Mouse (Mus musculus): ENCODE measurements around the gene Ubr2.
A peak's percentile ranks its signal among the peaks of the same experiment; 100 is the strongest.

Gene Ubr2

DNA sequence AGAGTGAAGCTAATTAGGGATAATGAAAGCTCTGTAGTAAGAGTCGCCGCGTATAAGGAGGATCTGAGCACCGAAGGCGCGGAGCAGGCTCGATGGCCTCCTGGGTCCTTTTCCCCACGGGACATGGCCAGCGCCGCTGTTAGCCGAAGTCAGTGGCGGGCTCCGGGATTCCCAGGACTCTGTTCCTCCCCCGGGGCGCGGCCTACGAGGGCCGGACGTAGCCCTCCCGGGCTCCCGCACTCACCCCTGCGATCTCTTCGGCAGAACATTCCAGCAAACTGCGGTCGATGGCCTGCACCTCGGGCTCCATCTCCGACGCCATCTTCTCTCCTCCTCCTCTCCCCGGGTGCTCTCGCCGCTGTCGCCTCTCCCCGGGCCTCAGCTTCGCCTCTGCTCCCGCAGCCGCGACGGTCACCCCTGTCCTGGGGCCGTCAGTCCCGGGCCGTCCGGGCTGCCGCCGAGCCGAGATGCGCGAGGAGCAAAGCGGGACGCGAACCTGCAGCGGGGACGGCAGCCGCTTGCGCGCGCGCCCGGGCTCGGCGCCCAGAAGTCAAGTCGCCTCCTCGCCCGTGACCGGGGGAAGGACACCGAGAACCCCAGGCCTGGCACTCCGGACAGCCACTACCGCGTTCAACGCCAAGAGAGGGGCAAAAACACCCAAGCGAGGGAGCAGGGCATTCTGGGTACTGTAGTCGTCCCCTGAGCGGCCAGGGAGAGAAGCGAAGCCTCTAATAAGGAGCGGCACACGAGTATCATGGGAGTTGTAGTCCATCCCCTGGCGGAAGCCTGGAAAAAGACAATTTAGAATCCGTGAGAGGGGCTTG is at the start of gene Ubr2:
Gene Ubr2, minus strand, starts transcription at position 659 of the 824 bp plus-strand sequence.
- peak; percentile 87 to 93 for DNase-seq (ENCODE audit: low spot score in 2 of 2)

DNA sequence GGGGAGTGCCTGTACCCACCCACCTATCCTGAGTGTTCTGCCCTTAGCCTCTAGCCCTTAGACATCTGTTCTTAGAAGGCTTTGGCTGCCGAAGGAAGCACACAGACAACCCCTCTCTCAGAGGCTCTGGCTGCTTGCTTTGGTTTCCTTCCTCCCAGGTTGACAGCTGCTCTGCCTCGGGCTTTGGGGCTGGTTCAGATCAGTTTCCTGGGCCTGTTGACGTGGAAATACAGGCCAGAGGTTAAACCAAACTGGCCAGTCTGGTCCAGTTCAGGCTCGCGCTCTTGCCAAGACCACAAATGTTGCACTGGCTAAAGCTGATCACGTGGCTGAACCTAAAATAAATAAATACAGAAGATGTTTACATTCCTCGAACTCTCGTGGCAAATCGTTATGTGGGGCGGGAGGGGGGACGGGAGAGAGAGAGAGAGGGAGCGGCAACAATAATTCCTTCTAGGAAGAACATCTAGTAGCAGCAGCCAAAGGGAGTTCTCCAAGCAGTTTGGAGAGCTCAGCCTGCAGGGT is 49.5 kb upstream of the Ubr2 start:
- no peak for DNase-seq (ENCODE audit: low spot score in 2 of 2)

DNA sequence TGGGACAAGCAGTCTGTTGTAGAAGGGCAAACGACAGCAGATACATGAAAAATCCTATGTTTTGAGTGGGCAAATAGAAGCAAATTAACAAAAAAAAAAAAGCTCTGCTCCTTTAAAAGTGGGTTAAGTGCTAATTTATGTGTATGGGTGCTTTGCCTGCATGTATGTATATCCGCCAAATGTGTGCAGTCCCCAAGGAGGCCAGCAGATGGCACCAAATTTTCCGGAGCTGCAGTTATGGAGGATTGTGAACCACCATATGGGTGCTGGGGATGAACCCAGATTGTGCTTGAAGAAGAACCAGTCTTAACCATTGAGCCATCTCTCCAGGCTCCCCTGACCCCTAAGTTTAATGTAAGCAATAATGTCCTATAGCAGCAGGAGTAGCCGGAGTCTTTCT is 47.6 kb upstream of the Ubr2 start:
- no peak for DNase-seq (ENCODE audit: low spot score in 2 of 2)

DNA sequence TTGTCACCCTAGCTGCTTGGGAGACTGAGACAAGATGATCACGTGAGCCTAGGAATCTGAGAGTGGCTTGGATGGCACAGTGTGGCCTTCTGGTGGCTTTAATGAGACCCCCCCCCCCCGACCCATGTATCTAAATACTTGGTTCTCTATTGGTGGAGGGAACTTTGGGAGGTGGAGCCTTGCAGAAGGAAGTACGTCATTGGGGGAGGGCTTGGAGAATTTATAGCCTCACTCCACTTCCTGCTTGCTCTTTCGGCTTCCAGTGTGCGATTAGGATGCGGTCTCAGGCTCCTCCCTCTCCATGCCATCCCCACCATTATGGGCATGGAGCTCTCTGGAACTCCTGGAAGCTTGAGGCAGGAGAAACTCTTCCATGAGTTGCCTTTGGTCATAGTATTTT is 46.1 kb upstream of the Ubr2 start:
- no peak for DNase-seq (ENCODE audit: low spot score in 2 of 2)

DNA sequence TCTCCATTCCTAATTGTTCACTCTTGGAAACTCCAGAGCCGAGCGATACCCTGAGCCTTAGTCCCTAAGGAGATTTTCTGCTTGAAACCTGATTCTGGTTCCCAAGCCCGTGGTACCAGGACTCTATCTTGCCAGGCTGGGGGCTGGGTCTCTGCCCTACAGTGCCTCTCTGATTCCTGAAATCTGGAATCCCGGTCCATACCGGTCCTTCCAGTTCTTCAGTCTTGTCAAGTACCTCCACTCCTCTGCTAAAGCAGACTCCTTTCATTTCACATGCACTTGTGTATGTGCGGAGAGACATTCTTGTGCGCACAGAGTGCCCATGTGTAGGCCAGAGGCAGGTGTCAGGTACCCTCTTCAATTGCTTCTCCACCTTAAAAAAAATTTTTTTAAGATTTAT is 44.8 kb upstream of the Ubr2 start:
- no peak for DNase-seq (ENCODE audit: low spot score in 2 of 2)

DNA sequence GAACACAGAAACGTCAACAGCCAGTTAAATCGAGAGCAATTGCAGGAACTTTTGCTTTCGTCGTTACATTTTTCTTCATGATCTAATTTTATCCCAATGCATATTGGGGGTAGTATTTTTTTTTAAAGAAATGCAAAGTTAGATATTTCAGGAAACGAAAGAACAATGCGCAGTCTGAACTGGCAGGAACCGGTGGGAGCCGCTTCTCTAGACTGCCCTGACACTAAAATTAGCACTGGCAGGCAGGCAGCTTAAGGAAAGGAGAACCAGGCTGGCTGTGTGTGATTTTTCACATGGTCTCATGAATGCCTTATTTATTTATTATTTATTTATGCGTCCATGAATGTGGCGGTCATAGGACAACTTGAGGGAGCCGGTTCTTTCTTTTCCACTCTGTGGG is 44.3 kb upstream of the Ubr2 start:
- DNase-seq (ENCODE audit: low spot score in 2 of 2) = no peak

DNA sequence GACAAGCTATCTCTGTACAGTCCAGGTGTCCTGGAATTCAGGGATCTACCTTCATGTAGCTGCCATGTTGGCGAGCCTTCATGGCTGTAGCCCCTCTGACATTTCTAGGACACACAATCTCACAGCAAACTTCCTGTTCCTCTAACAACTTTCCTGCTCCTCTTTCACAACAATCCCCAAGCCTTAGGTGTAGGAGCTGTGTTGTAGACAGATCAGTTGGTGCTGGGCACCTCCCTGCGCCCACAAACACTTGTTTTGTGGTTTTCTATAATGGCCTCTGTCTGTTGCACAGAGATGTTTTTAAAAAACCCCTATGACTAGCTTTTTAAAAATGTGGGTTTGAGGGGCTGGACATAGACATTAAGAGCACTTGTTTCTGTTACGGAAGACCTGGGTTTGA is 40.3 kb upstream of the Ubr2 start:
- DNase-seq (ENCODE audit: low spot score in 2 of 2) = no peak

DNA sequence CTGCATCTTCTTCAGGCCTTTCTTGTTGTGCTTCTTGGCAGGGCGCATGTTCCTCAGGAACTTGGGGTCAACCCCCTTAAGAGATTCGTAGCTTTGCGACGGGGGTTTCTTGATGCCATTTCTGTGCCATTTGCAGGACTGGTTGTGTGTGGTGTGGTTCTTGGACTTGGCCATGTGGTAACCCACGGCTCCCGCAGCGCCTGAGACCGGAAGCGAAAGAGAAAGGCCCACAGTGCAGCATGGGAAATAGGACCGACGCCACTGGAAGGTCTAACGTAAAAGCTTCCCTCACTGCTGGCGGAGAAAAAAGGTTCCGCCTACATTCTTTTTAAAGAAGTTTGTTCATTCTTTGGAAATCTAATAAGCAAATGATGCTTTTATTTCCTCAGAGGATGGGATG is 32.5 kb upstream of the Ubr2 start:
- DNase-seq (ENCODE audit: low spot score in 2 of 2) = no peak

DNA sequence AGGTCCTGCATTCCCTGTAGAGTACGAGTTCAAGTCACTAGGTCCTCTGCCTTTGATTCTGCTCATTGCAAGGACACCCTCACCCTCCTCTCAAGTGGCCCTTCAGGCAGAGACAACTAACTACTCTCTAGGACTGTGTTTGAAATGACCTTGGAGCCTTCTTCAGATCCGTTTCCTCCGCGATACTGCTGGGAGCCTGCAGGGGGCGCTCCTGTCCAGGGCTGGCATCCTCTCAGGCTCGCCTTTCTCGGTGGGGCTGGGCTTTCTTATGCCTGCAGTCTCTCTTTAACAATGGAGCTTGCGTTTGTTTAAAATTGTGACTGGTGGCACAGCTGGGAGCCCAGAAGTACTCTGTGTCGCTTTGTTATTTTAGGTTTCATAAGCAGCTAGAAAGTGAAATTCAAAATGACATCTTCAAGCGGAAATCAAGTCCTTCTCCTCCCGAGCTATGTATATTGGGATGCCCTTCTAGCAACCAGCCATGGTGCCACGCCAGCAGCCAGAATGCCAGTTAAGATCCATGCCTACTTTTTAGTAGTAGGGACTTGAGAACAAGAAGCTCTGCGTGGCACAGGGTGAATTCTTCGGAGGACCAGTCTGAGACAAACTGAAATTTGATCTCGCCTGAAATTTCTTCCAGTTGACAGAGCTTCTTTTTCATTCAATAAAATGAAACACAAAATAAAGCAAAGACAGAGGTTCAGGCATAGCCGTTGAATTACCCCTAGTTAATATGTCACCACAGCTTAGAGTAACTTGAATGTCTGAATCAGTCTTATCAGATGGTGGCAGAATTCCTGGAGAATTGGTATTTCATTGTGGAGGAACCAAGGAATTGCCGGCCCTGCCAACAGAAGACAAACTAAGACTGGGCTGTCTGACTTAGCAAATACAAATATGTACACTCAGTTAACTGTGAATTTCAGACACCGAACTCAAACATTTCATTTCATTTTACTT is 28.8 kb upstream of the Ubr2 start:
- DNase-seq (ENCODE audit: low spot score in 2 of 2) = peak; percentile 67 to 90

DNA sequence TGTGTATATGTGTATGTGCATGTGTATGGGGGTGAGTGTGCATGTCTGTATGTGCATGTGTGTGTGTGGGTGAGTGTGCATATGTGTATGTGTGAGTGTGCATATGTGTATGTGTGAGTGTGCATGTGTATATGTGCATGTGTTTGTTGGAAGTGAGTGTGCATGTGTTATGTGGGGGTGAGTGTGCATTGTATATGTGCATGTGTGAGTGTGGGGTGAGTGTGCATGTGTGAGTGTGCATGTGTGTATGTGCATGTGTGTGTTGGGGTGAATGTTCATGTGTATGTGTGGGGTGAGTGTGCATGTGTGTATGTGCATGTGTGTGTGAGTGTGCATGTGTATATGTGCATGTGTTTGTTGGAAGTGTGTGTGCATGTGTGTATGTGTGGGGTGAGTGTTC is 24.2 kb upstream of the Ubr2 start:
- DNase-seq (ENCODE audit: low spot score in 2 of 2) = peak in 1 of 2 experiments; percentile 8

DNA sequence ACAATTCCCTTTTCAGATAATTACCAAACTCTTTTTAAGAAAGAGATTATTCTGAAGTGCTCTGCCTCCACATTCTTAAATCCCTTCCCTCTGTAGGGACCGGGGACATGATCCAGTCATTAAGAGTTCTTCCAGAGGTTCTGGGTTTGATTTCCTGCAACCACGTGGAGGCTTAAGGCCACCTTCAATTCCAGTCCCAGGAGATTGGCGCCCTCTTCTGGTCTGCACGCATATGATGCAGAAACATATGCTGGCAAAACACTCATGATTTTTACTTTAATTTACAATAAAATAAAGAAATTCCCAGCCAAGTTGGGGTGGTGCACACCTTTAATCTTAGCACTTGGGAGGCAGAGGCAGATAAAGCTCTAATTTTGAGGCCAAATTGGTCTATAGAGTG is 23.3 kb upstream of the Ubr2 start:
- DNase-seq (ENCODE audit: low spot score in 2 of 2) = peak; percentile 32 to 75

DNA sequence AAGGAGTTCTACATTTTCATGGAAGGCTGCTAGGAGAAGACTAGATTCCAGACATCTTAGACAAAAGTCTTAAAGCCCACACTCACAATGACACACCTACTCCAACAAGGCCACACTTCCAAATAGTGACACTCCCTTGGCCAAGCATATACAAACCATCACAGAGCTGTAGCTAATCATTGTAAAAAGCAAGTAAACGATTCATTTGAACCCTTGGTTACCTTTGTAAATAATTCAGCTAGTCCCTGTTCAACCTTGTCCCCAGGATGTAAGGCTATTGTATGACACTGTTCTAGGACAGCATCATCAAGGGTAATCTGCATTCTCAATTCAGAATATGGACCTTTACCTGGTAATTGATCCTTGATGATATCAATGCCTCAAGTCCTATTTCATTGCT is 14.4 kb upstream of the Ubr2 start:
- DNase-seq (ENCODE audit: low spot score in 2 of 2) = no peak

DNA sequence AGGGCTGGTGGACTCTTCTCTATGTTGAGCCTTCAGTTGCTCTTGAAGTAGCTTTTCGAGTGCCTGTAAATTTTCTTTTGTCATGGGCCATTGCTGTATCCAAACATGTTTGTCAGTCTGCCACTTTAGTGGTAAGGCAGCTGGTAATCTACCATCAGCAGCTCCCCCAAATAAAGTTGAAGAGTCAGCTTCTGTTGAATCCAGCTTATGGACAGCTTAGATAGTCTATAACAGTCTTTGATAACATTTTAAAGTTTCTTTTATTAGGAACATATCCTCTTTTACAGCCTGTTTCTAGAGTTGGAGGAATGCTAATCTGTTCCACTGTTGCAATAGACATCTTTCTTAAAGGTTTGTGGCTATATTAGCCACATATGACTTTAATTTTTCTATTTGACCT is 13.0 kb upstream of the Ubr2 start:
- no peak for DNase-seq (ENCODE audit: low spot score in 2 of 2)

DNA sequence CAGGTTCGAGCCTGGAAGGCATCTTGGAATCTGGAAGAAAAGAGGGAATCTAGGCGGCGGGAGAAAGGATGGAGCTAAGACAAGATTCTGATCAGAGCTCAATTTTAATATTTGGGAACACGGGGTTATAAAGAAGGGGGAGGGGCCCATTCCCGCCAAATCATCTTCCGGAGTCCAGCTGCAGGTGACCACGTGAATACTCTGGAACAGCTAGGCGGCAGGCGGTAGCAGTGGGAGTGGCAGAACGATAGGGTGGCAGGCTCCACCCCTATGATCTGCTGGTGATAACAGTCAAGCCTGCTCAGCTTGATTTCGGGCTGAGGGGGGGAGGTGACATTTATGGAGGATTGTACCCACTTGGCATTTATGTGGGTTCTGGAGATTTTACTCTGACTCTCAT is 2.5 kb upstream of the Ubr2 start:
- no peak for DNase-seq (ENCODE audit: low spot score in 2 of 2)

DNA sequence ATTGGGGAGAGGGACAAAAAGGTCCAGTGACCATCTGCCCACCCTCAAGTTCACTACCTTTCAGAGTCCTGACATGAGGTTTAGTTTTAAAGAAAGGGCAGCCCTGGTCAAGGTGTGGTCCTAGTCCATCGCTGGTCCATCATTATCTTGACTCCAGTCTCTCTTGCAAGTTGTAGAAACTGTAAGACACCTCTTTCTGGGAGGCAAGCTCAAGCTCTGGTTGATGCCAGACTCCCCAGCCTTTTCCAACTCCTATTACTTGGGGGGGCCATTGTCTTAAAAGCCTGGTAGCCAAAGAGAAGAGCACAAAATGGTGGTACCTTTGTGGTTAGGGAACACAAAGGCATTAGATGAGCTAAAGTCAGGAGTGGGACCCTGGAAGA is 1.3 kb upstream of the Ubr2 start:
- no peak for DNase-seq (ENCODE audit: low spot score in 2 of 2)

DNA sequence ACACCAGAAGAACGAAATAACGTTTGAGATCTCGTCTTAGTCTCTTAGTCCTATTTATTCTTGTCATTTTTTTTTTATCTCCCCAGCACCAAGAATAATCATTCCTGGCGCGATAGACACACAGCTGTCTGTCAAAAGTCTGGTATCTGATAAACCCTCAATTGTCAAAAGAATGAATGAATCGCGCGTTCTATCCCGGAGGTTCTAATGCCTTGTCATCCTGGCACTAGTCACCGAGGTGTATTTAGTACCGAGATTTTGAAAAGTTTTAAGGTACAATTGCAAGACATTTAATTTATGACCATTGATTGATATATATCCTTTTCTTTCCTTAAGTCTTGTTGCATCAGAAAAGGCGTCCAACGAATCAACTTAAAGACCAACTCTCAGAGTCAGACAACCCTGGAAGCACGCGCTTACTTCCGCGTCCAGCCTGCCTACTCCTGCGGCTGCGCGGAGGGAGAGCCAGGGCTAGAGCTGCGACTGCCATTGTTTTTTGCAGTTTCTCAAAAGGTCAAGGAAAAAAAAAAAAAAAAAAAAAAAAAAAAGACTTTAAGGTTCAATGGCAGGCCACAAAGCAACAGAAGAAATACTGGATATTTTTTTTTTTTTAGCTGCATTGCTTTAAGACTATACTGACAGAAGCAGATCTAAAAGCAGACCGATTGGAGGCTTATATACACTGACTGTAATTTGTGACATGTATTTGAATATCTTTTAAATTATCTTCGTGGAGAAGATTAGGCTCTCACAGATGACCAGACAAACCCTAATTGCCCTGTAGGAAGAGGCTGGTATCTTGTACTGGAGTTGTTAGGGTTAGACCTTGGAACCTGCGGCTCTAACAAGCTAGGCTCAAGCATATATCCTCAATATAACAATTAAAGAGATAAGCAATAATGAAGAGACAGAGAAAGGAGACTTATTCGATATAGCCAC is 635 bp upstream of the Ubr2 start:
- DNase-seq (ENCODE audit: low spot score in 2 of 2) = peak; percentile 64 to 77

DNA sequence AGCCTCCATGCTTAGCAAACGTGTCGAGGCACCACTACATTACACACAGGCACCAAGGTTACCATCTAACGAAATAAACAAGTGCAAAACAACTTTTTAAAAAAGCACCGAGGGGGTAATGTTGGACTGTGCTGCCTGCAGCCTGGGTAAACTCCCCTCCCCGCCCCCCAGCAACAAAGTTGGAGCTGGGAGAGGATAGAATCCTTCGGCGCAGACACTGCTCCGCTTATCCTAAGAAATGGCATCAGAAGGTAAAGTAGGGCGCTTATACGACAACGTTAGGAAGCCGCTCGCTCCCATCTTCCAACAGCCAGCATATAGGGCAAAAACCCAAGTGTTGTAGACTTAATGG is 834 bp downstream of the Ubr2 start:
- peak in 1 of 2 experiments; percentile 66 for DNase-seq (ENCODE audit: low spot score in 2 of 2)

DNA sequence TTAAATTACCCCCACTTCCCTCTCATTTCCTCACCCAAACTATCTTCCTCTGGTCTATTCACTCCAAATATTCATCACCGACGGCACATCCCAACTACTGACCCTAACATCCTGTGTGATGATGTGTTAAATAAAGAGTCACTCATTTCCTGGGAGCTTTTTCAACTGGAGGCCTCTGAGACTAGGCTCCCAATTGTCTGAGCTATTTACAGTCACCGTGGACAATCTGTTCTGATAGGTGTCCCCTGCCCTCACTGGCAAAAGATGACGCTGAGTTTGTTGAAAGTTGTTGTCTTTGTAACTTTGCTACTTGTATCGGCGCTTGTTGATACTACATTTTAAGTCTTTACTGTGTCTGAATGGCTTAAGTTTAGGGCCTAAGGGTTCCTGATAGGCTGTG is 1.3 kb downstream of the Ubr2 start:
- no peak for DNase-seq (ENCODE audit: low spot score in 2 of 2)

DNA sequence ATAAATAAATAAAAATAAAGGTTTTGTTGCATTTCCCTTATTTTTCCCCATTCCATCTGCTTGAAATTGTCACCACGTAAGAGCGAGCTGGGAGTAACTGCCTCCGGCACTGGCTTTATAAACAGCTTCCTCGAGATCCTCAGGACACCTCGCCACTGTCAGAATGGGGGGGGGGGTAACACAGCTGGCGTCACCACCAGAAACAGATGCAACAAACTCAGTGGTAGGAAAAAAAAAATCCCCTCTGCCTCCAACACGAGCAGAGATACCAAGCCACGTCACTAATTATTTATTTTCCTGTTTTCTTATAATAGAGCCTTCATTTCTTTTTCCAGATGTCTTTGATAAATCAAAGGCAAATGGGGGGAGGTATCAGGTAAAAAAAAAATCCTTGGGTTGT is 1.9 kb downstream of the Ubr2 start:
- DNase-seq (ENCODE audit: low spot score in 2 of 2) = no peak

DNA sequence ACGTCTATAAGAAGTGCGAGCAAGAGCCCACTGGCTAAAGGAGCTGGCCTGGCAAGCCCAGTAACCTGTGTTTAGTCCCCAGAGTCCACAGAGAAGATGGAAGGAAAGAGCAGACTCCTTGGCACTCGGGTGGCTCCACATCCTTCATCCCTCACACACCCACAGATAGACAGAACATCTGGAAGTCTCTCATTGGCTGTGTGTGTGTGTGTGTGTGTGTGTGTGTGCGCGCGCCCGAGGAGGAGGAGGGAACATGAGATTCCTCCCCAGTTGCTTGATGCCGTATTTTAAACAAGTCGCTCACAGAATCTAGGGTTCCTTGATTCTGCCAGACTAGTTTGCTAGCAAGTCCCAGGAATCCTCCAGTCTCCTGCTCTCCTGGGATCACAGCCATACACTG is 3.6 kb downstream of the Ubr2 start:
- peak in 1 of 2 experiments; percentile 52 for DNase-seq (ENCODE audit: low spot score in 2 of 2)

DNA sequence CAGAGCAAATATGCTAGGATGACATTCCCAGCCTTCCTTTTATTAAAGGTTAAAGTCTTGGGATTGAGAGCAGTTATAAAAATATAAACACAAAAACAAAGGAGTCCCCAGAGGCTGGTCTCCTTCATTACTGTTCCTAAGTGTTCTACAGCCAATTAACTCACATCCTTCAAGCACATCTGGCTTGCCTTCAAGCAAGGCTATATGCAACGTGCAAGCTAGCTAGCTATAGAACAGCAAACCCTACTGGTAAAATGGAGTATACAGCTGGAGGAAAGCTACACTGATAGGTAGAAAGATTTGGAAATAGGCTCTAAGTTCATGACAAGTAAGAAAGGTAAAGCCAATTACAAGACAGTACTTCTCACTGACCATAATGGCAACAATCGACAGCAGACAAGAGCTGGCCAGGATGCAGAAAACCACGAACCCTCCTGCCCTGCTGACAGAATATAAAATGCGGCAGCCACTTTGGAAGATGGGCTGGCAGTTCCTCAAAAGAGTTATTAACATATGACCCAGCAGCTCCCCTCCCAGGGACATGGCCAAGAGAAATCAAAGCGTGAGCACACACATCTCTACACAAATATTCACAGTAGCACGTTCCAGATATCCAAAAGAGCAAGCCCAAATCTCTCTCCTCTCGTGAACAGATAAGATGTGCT is 4.5 kb downstream of the Ubr2 start:
- DNase-seq (ENCODE audit: low spot score in 2 of 2) = peak in 1 of 2 experiments; percentile 48
